Mouse (Mus musculus): Measurements from ENCODE around the gene Aldh3b3. TPM values are rescaled to one million over a fixed set of nuclear protein-coding genes. Genes with fewer than 3 reads are reported as not detected.

The Aldh3b3 gene
- polyA plus RNA-seq, 1 experiment from 2014 or later, result not detected

DNA sequence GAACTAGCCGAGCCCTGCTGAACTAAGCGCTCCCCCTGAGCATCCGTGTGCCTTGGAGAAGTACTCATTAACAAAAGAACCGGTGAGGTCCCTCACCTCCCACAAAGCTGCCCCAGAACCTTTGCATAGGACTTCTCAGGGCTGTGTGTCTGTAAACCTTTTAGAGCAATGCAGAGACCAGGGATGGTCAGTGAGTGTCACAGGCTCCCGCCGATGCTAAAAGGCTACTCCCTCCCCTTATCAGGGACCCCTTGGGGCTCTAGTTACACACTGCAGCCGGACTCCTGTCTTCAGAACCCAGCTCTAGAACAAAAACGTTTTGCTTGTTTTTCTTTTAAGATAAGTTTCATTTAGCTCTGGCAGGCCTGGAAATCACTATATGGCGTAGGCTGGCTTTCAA is 54.6 kb downstream of the Aldh3b3 start:
- Histone ChIP-seq H3K27ac (ENCODE audit: low read depth, low read length) (no peak overlapping the region), H3K9ac (replicated peaks; ENCODE audit: low read depth, low read length) (0 out of 2 replicates have a peak overlapping the region, but pooled peaks have one; percentile 1), H3K4me3 (ENCODE audit: low read depth, low read length) (peak overlapping the region; percentile 69), H3K36me3 (ENCODE audit: control insufficient read depth, insufficient read depth, low read length) (peaks cover 19% of the 10 kb centered on the region; the same call in 1 of the 2 replicates), H3K9me3 (ENCODE audit: control insufficient read depth, low read length) (no peaks in the 10 kb centered on the region), H3K27me3 (ENCODE audit: control insufficient read depth, insufficient read depth, low read length) (no peaks in the 10 kb centered on the region), H3K4me1 (ENCODE audit: control insufficient read depth, insufficient read depth, low read length) (peaks cover 11% of the 10 kb centered on the region), H3K4me2 (ENCODE audit: low read depth, low read length) (peak overlapping the region; percentile 34; the same call in 1 of the 2 replicates)
- no peak; the same call in 1 of the 2 replicates for ATAC-seq (ENCODE audit: low read depth)
- WGBS, result 24% methylated on average over 9 of the region's 9 CpGs

DNA sequence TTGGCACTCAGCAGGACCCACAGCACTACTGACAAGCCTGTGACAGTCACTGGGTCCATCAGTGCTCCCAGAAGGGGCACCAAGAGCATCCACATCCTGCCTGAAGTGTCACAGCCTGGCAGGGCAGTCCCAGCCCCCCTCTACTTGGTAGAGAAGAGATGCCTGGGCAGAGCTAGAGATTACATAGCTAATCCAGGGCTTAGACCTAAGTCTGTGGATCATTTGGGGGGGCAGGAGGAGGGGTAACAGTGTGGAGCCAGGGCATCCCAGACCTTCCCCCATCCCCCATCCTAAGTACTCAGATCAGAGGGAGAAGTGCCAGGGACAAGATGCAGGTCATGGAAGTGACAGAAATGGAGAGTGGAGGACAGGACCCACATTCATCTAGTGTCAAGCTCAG is 56.4 kb downstream of the Aldh3b3 start:
- Histone ChIP-seq H3K4me2 (ENCODE audit: low read depth, low read length) (no peak overlapping the region), H3K27ac (ENCODE audit: low read depth, low read length) (no peak overlapping the region), H3K4me1 (ENCODE audit: control insufficient read depth, insufficient read depth, low read length) (peaks cover 11% of the 10 kb centered on the region), H3K4me3 (ENCODE audit: low read depth, low read length) (no peak overlapping the region), H3K9ac (replicated peaks; ENCODE audit: low read depth, low read length) (no peak overlapping the region), H3K27me3 (ENCODE audit: control insufficient read depth, insufficient read depth, low read length) (no peaks in the 10 kb centered on the region), H3K36me3 (ENCODE audit: control insufficient read depth, insufficient read depth, low read length) (peaks cover 6% of the 10 kb centered on the region; the same call in 1 of the 2 replicates), H3K9me3 (ENCODE audit: control insufficient read depth, low read length) (no peaks in the 10 kb centered on the region)
- ATAC-seq (ENCODE audit: low read depth), result no peak

DNA sequence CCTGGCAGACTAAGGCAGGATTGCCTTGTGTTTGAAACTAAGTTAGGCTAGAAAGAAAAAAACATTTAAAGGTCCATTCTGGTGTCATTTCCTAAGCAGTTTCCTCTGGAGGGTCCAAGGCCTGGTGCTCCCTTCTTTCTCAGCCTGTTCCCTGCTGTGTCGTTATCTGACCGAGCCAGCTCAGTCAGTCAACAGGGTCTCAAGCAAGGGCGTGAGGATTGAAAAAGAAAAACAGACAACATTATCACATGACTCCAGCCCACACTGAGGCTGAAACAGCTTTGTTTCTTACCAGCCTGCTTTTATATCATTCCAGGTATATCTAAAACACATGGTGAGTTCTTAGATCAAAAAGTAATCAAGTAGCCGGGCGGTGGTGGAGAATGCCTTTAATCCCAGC is 57.2 kb downstream of the Aldh3b3 start:
- Histone ChIP-seq H3K27ac (ENCODE audit: low read depth, low read length) (no peak overlapping the region), H3K4me2 (ENCODE audit: low read depth, low read length) (no peak overlapping the region), H3K36me3 (ENCODE audit: control insufficient read depth, insufficient read depth, low read length) (no peaks in the 10 kb centered on the region), H3K9ac (replicated peaks; ENCODE audit: low read depth, low read length) (no peak overlapping the region), H3K4me3 (ENCODE audit: low read depth, low read length) (no peak overlapping the region), H3K27me3 (ENCODE audit: control insufficient read depth, insufficient read depth, low read length) (no peaks in the 10 kb centered on the region), H3K9me3 (ENCODE audit: control insufficient read depth, low read length) (no peaks in the 10 kb centered on the region), H3K4me1 (ENCODE audit: control insufficient read depth, insufficient read depth, low read length) (peaks cover 11% of the 10 kb centered on the region)
- no peak for ATAC-seq (ENCODE audit: low read depth)
- 70% methylated on average over 5 of the region's 5 CpGs for WGBS

DNA sequence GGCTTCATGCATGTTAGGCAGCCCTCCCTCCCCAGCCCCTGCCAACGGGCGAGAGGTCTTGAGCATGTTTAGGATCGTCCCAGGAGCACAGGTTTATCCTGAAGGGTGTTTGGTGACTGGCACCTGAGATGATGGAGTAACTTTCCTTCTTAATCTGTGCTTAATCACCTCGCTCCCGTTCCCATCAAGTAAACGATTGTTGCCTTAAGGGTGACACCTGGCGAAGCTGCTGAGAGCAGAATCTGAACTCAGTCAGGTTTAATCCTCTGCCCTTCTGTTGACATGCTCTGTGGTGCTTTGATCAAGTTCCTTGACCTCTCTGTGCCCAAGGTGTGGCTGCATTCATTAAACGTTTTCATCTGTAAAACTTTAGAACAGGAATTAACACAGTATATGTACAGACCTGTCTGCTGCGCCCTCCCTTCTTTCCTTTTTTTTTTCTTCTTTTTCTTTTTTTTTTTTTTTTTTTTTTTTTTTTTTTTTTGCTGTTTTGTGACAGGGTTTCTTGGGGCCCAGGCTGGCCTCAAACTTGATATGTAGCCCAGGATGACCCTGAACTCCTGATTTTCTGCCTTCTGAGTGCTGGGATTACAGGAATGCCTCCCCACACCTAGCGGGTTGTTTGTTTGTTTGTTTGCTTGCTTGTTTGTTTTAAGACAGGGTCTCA is 59.6 kb downstream of the Aldh3b3 start:
- Histone ChIP-seq H3K36me3 (ENCODE audit: control insufficient read depth, insufficient read depth, low read length) (no peaks in the 10 kb centered on the region), H3K4me2 (ENCODE audit: low read depth, low read length) (no peak overlapping the region), H3K9me3 (ENCODE audit: control insufficient read depth, low read length) (no peaks in the 10 kb centered on the region), H3K27me3 (ENCODE audit: control insufficient read depth, insufficient read depth, low read length) (no peaks in the 10 kb centered on the region), H3K27ac (ENCODE audit: low read depth, low read length) (no peak overlapping the region), H3K4me1 (ENCODE audit: control insufficient read depth, insufficient read depth, low read length) (no peaks in the 10 kb centered on the region), H3K9ac (replicated peaks; ENCODE audit: low read depth, low read length) (no peak overlapping the region), H3K4me3 (ENCODE audit: low read depth, low read length) (no peak overlapping the region)
- no peak for ATAC-seq (ENCODE audit: low read depth)
- 73% methylated on average over 10 of the region's 10 CpGs for WGBS

DNA sequence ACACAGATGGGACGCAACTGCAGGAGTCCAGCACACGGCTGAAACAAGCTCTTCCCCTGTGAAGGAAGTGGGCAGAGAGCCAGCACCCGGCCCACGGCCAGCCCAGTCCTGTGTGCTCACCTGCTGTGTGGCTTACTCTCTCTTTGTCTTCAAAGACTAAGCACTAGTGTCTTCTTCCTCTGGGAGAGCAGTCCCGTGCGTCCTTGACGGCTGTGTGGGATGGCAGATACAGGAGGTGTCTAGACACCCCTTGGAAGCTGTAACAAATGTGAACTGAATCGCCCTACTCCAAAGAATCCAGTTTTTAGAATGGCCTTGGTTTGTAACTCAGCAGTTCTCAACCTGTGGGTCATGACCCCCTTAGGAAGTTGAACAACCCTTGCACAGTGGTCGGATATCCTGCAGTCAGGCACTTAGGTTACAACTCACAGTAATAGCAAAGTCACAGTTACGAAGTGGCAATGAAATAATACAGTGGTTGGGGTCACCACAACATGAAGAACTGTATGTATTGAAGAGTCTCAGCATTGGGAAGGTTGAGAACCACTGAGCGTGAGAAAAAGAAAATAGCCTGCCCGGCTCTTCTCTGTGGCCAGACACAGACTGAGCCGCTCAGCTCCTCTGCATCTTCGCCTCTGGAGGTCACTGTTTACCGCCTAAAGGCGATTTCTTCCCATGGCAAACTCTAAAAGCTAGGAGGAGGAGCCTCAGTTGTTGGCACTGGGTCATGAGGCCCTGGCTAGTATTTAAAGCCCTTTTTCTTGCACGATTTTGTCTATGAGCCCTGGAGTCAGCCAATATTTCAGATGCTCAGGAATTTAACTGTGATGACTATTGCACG is 60.5 kb downstream of the Aldh3b3 start:
- Histone ChIP-seq H3K4me2 (ENCODE audit: low read depth, low read length) (no peak overlapping the region), H3K4me3 (ENCODE audit: low read depth, low read length) (no peak overlapping the region), H3K9ac (replicated peaks; ENCODE audit: low read depth, low read length) (no peak overlapping the region), H3K4me1 (ENCODE audit: control insufficient read depth, insufficient read depth, low read length) (no peaks in the 10 kb centered on the region), H3K36me3 (ENCODE audit: control insufficient read depth, insufficient read depth, low read length) (no peaks in the 10 kb centered on the region), H3K27me3 (ENCODE audit: control insufficient read depth, insufficient read depth, low read length) (no peaks in the 10 kb centered on the region), H3K9me3 (ENCODE audit: control insufficient read depth, low read length) (no peaks in the 10 kb centered on the region), H3K27ac (ENCODE audit: low read depth, low read length) (no peak overlapping the region)
- WGBS, result 27% methylated on average over 18 of the region's 18 CpGs
- peak; percentile 81; the same call in 1 of the 2 replicates for ATAC-seq (ENCODE audit: low read depth)

Other genes with a start within 250 kb of the Aldh3b3 start
- 65.3 and 66.3 TPM in 2 replicates for gene Kmt5b, start 191.2 kb upstream of the Aldh3b3 start, polyA plus RNA-seq (2014; fragmentation: Nextera tagmentation; extraction: Ambion mirVana)
- 61.2 and 71.1 TPM in 2 replicates for gene Chka, start 106.9 kb upstream of the Aldh3b3 start, polyA plus RNA-seq (2014; fragmentation: Nextera tagmentation; extraction: Ambion mirVana)
- 8.6 and 16.7 TPM in 2 replicates for gene Tcirg1, start 51.5 kb upstream of the Aldh3b3 start, polyA plus RNA-seq (2014; fragmentation: Nextera tagmentation; extraction: Ambion mirVana)
- gene Ndufs8, start 45.9 kb upstream of the Aldh3b3 start, polyA plus RNA-seq (2014; fragmentation: Nextera tagmentation; extraction: Ambion mirVana), result 316 and 358 TPM in 2 replicates
- gene Aldh3b1, start 28.8 kb upstream of the Aldh3b3 start, polyA plus RNA-seq (2014; fragmentation: Nextera tagmentation; extraction: Ambion mirVana), result 2.1 and 3.1 TPM in 2 replicates
- gene Unc93b1, start 23.5 kb upstream of the Aldh3b3 start, polyA plus RNA-seq (2014; fragmentation: Nextera tagmentation; extraction: Ambion mirVana), result 4.6 and 8.9 TPM in 2 replicates
- gene Aldh3b2, start 13.7 kb downstream of the Aldh3b3 start, polyA plus RNA-seq (2014; fragmentation: Nextera tagmentation; extraction: Ambion mirVana), result 0.15 and 0.40 TPM in 2 replicates
- gene Acy3, start 27.9 kb downstream of the Aldh3b3 start, polyA plus RNA-seq (2014; fragmentation: Nextera tagmentation; extraction: Ambion mirVana), result 1.6 and 3.0 TPM in 2 replicates
- not detected in 2 replicates for gene Tbx10, start 34.1 kb downstream of the Aldh3b3 start, polyA plus RNA-seq (2014; fragmentation: Nextera tagmentation; extraction: Ambion mirVana)
- 29.4 and 33.7 TPM in 2 replicates for gene Nudt8, start 41.9 kb downstream of the Aldh3b3 start, polyA plus RNA-seq (2014; fragmentation: Nextera tagmentation; extraction: Ambion mirVana)
- 3.8 and 4.9 TPM in 2 replicates for gene Gm49405, start 42.0 kb downstream of the Aldh3b3 start, polyA plus RNA-seq (2014; fragmentation: Nextera tagmentation; extraction: Ambion mirVana)
- gene Doc2g, start 44.7 kb downstream of the Aldh3b3 start, polyA plus RNA-seq (2014; fragmentation: Nextera tagmentation; extraction: Ambion mirVana), result 6.2 and 6.5 TPM in 2 replicates
- gene Ndufv1, start 54.2 kb downstream of the Aldh3b3 start, polyA plus RNA-seq (2014; fragmentation: Nextera tagmentation; extraction: Ambion mirVana), result 241 and 262 TPM in 2 replicates
- 437 and 484 TPM in 2 replicates for gene Gstp1, start 79.3 kb downstream of the Aldh3b3 start, polyA plus RNA-seq (2014; fragmentation: Nextera tagmentation; extraction: Ambion mirVana)
- 2.4 TPM in 1 of 2 replicates, not detected in the other for gene Gstp2, start 87.4 kb downstream of the Aldh3b3 start, polyA plus RNA-seq (2014; fragmentation: Nextera tagmentation; extraction: Ambion mirVana)
- gene Gstp3, start 100.9 kb downstream of the Aldh3b3 start, polyA plus RNA-seq (2014; fragmentation: Nextera tagmentation; extraction: Ambion mirVana), result not detected in 2 replicates
- gene Cabp2, start 122.9 kb downstream of the Aldh3b3 start, polyA plus RNA-seq (2014; fragmentation: Nextera tagmentation; extraction: Ambion mirVana), result not detected in 2 replicates
- gene Cdk2ap2, start 138.5 kb downstream of the Aldh3b3 start, polyA plus RNA-seq (2014; fragmentation: Nextera tagmentation; extraction: Ambion mirVana), result 78.3 and 81.1 TPM in 2 replicates
- gene Pitpnm1, start 141.4 kb downstream of the Aldh3b3 start, polyA plus RNA-seq (2014; fragmentation: Nextera tagmentation; extraction: Ambion mirVana), result 65.1 and 76.5 TPM in 2 replicates
- 98.8 and 110 TPM in 2 replicates for gene Aip, start 167.2 kb downstream of the Aldh3b3 start, polyA plus RNA-seq (2014; fragmentation: Nextera tagmentation; extraction: Ambion mirVana)
- gene Gpr152, start 181.1 kb downstream of the Aldh3b3 start, polyA plus RNA-seq (2014; fragmentation: Nextera tagmentation; extraction: Ambion mirVana), result not detected in 2 replicates
- 0.13 and 0.31 TPM in 2 replicates for gene Cabp4, start 185.4 kb downstream of the Aldh3b3 start, polyA plus RNA-seq (2014; fragmentation: Nextera tagmentation; extraction: Ambion mirVana)
- gene Coro1b, start 190.0 kb downstream of the Aldh3b3 start, polyA plus RNA-seq (2014; fragmentation: Nextera tagmentation; extraction: Ambion mirVana), result 86.9 and 105 TPM in 2 replicates
- gene Ptprcap, start 195.0 kb downstream of the Aldh3b3 start, polyA plus RNA-seq (2014; fragmentation: Nextera tagmentation; extraction: Ambion mirVana), result 0.51 and 1.0 TPM in 2 replicates
- 40.9 and 45.1 TPM in 2 replicates for gene Rps6kb2, start 204.7 kb downstream of the Aldh3b3 start, polyA plus RNA-seq (2014; fragmentation: Nextera tagmentation; extraction: Ambion mirVana)
- gene Carns1, start 216.8 kb downstream of the Aldh3b3 start, polyA plus RNA-seq (2014; fragmentation: Nextera tagmentation; extraction: Ambion mirVana), result 3.0 and 6.1 TPM in 2 replicates
- gene Tbc1d10c, start 232.6 kb downstream of the Aldh3b3 start, polyA plus RNA-seq (2014; fragmentation: Nextera tagmentation; extraction: Ambion mirVana), result 0.79 and 1.1 TPM in 2 replicates
- gene Ppp1ca, start 233.4 kb downstream of the Aldh3b3 start, polyA plus RNA-seq (2014; fragmentation: Nextera tagmentation; extraction: Ambion mirVana), result 574 and 606 TPM in 2 replicates
- gene Rad9a, start 243.0 kb downstream of the Aldh3b3 start, polyA plus RNA-seq (2014; fragmentation: Nextera tagmentation; extraction: Ambion mirVana), result 23.0 and 23.7 TPM in 2 replicates

Data from neural tube, embryonic 14.5 days (tissue).